21 mouse cellular contexts compared by ENCODE assay signal in the genomic region with DNA sequence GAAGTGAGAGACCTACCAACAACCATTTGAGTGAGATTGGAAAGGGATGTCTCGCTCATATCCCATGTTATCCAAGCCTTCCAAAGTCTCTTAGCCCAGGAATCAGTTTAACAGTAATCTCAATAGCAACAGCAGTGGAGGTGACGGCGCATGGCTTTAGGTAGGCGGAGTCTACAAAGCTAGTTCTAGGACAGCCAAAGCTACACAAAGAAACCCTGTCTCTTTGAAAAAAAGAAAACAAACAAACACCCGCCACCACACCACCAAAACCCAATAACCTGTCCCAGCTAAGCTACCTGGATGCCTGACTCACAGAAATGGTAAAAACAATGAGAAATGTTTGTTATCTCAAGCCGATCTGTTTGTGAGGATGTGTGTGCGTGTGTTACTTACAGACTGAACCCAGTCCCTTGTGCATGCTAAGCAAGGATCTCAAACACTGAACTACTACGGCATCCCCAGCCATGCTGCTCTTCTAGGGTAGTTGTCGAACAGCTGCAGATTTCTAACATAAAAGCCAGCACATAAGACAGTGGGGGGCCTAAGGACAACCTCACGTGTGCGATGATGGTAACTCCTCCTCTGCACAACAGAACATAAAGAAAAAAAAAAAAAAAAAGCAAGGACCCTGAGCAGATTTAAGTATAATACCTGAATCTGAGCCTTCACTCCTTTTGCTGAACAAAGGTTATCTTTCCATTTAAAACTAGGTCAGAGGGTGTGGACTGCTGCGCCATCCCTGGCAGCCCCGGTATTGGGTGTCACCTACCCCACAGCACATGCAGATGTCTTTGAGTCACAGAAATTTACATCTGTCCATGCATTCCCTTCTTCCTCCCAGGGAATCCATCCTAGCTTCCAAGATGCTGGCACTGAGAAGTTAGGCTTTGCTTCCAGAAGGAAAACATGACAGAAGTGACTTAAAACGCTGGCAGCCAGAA. TPM values are rescaled to one million over a fixed set of nuclear protein-coding genes. Genes with fewer than 3 reads are reported as not detected.
DNase-seq lines count a peak whose midpoint lies in the region; ATAC-seq and TF ChIP-seq lines count a peak whose summit lies in the region.
"Had no signal": no experiment of that assay in that cellular context is flagged by ENCODE, and none has a peak within 500 bp of the region (broad histone marks: within the 10 kb centered on the region; RNA-seq: fewer than 3 reads in every experiment).

No protein-coding gene starts in this region.

- 80% methylated on average over 14 of the region's 14 CpGs for WGBS in forebrain, embryonic 14.5 days
- 73% methylated on average over 14 of the region's 14 CpGs for WGBS in forebrain, postnatal 0 days
- 71% methylated on average over 14 of the region's 14 CpGs for WGBS in neural tube, embryonic 13.5 days

- H3K36me3 ChIP-seq in forebrain, embryonic 14.5 days (ENCODE audit: control insufficient read depth, insufficient read depth, low read length), result no peaks in the 10 kb centered on the region
- no peaks in the 10 kb centered on the region for H3K36me3 ChIP-seq in forebrain, postnatal 0 days (ENCODE audit: insufficient read depth)
- H3K36me3 ChIP-seq in neural tube, embryonic 13.5 days, result no peaks in the 10 kb centered on the region
- H3K36me3 ChIP-seq: midbrain, embryonic 10.5 days had no signal

- no peak for ATAC-seq in forebrain, embryonic 14.5 days
- no peak for ATAC-seq in forebrain, postnatal 0 days
- ATAC-seq in neural tube, embryonic 13.5 days (ENCODE audit: low read depth), result no peak
- ATAC-seq in megakaryocyte progenitor cell, adult 5-6 weeks (replicated peaks; ENCODE audit: poor library complexity), result no peak
- ATAC-seq: hindbrain, embryonic 16.5 days had no signal

- peak overlapping the region; percentile 2; the same call in 1 of the 2 replicates for H3K27ac ChIP-seq in forebrain, embryonic 14.5 days (ENCODE audit: low read depth, low read length)
- no peak overlapping the region for H3K27ac ChIP-seq in forebrain, postnatal 0 days (ENCODE audit: low read depth, low read length)
- H3K27ac ChIP-seq in neural tube, embryonic 13.5 days (replicated peaks), result 0 out of 2 replicates have a peak overlapping the region, but pooled peaks have one; percentile 33
- H3K27ac ChIP-seq: heart, embryonic 13.5 days had no signal

- H3K4me1 ChIP-seq in forebrain, embryonic 14.5 days (ENCODE audit: control insufficient read depth, insufficient read depth, low read length), result peaks cover 21% of the 10 kb centered on the region
- H3K4me1 ChIP-seq in forebrain, postnatal 0 days (ENCODE audit: insufficient read depth), result 0 out of 2 replicates have a peak, but pooled peaks cover 5% of the 10 kb centered on the region
- H3K4me1 ChIP-seq in neural tube, embryonic 13.5 days (replicated peaks), result peaks cover 64% of the 10 kb centered on the region

- H3K4me3 ChIP-seq in forebrain, embryonic 14.5 days (ENCODE audit: low read depth, low read length), result no peak overlapping the region
- no peak overlapping the region for H3K4me3 ChIP-seq in forebrain, postnatal 0 days (ENCODE audit: low read depth, low read length)
- no peak overlapping the region for H3K4me3 ChIP-seq in neural tube, embryonic 13.5 days

- no peaks in the 10 kb centered on the region for H3K9me3 ChIP-seq in forebrain, embryonic 14.5 days (replicated peaks; ENCODE audit: control insufficient read depth, low read length)
- no peaks in the 10 kb centered on the region for H3K9me3 ChIP-seq in forebrain, postnatal 0 days (ENCODE audit: low read length)
- H3K9me3 ChIP-seq in neural tube, embryonic 13.5 days, result no peaks in the 10 kb centered on the region
- H3K9me3 ChIP-seq: heart, embryonic 13.5 days had no signal

- no peak overlapping the region; the same call in 1 of the 2 replicates for H3K4me2 ChIP-seq in forebrain, embryonic 14.5 days (ENCODE audit: low read length)
- H3K4me2 ChIP-seq in forebrain, postnatal 0 days (ENCODE audit: low read depth), result no peak overlapping the region
- H3K4me2 ChIP-seq in neural tube, embryonic 13.5 days, result no peak overlapping the region

- DNase-seq in forebrain, embryonic 14.5 days (ENCODE audit: low spot score), result no peak
- no peak for DNase-seq in forebrain, postnatal 0 days
- DNase-seq in neural tube, embryonic 10.5 days (ENCODE audit: extremely low spot score, low spot score), result no peak
- peak; percentile 81 for DNase-seq in naive thymus-derived CD4-positive, alpha-beta T cell, adult 2 months (ENCODE audit: low read depth)
- DNase-seq in testis, postnatal 14 days (ENCODE audit: low spot score), result no peak
- DNase-seq: adrenal gland, adult 2 months; cerebellum, adult 2 months; gastrocnemius, postnatal 14 days; heart, adult 18-20 months; kidney, adult 18-20 months; kidney, postnatal 36 days; liver; lung, embryonic 14.5 days; lung, postnatal 4 days; right cerebral cortex, postnatal 14 days; spleen, adult 18-20 months had no signal

- no peak for TF ChIP-seq CTCF in forebrain, postnatal 0 days (IDR thresholded peaks at IDR 0.05; ENCODE audit: low read depth)

- no peaks in the 10 kb centered on the region for H3K27me3 ChIP-seq in forebrain, embryonic 14.5 days (replicated peaks; ENCODE audit: control insufficient read depth, insufficient read depth, low read length)
- no peaks in the 10 kb centered on the region for H3K27me3 ChIP-seq in forebrain, postnatal 0 days (ENCODE audit: insufficient read depth, low read length)
- H3K27me3 ChIP-seq in neural tube, embryonic 13.5 days, result no peaks in the 10 kb centered on the region; the same call in 1 of the 2 replicates
- H3K27me3 ChIP-seq: heart, embryonic 13.5 days had no signal

- 0 out of 2 replicates have a peak overlapping the region, but pooled peaks have one; percentile 21 for H3K9ac ChIP-seq in forebrain, embryonic 14.5 days (ENCODE audit: low read length)
- H3K9ac ChIP-seq in forebrain, postnatal 0 days, result no peak overlapping the region
- no peak overlapping the region for H3K9ac ChIP-seq in neural tube, embryonic 13.5 days
- H3K9ac ChIP-seq: lung, embryonic 14.5 days had no signal

RNA-seq across cellular contexts. Expression of gene Elmsan1, which starts 2.5 kb away (rescaled TPM):
- 3.2 and 3.4 TPM in 2 replicates for polyA plus RNA-seq in forebrain, embryonic 14.5 days (2014; fragmentation: Nextera tagmentation; extraction: Ambion mirVana)
- 7.0 and 7.9 TPM in 2 replicates for total RNA-seq in forebrain, postnatal 0 days (2014; rRNA removed)
- polyA plus RNA-seq in forebrain, postnatal 0 days (2015; fragmentation: Nextera tagmentation; extraction: Ambion mirVana), result 2.2 and 2.5 TPM in 2 replicates
- 4.9 TPM in 2 replicates for polyA plus RNA-seq in neural tube, embryonic 13.5 days (2015; fragmentation: Nextera tagmentation; extraction: Ambion mirVana)
- 13.7 and 14.1 TPM in 2 replicates for total RNA-seq in megakaryocyte progenitor cell, adult 5-6 weeks (2015)
- total RNA-seq in megakaryocyte progenitor cell, adult 5-6 weeks (2017), result 11.5 and 15.2 TPM in 2 replicates
